Mouse (Mus musculus): ENCODE results near the gene Vbp1. TPM values are rescaled to one million over a fixed set of nuclear protein-coding genes. Genes with fewer than 3 reads are reported as not detected.

Vbp1 gene
- 100 to 1,000 TPM; 107 to 143 TPM for polyA plus RNA-seq (2017; shearing (Covaris generic))

DNA sequence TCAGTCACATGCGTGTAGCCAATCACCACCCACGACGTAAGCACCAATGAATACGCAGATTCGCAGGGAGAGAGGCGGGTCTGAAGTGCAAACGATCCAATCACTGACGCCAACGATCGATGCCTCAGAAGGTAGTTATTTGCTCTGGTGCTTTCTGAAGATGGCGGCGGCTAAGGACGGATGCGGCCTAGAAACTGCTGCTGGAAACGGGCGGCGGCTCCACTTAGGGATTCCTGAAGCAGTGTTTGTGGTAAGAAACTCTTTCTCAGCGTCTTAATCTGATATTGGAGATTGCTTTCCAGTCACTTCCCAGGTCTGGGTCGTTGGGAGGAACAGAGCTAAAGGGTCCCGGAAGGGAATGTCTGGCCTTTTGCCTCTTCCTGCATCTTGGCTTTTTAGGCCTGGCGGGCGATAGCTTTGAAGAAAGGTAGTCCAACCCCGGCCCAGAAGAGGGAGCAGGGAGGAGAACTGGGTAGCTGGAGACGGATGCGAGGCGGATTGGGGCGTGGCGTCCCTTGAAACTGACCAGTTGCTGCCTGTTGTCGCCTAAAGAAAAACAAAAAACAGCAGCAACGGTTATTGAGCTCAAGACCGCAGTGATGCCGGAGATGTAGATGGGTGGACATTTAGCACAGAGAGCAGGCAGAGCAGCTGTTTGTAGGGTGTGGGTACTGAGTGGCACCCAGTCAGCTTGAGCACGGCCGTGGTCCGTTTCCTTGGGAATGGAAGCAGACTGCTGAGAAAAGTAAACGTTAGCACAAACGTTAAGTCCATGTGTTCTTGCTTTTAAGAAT is at the start of gene Vbp1:
Gene Vbp1, plus strand, starts transcription at position 121 of the 794 bp plus-strand sequence.

DNA sequence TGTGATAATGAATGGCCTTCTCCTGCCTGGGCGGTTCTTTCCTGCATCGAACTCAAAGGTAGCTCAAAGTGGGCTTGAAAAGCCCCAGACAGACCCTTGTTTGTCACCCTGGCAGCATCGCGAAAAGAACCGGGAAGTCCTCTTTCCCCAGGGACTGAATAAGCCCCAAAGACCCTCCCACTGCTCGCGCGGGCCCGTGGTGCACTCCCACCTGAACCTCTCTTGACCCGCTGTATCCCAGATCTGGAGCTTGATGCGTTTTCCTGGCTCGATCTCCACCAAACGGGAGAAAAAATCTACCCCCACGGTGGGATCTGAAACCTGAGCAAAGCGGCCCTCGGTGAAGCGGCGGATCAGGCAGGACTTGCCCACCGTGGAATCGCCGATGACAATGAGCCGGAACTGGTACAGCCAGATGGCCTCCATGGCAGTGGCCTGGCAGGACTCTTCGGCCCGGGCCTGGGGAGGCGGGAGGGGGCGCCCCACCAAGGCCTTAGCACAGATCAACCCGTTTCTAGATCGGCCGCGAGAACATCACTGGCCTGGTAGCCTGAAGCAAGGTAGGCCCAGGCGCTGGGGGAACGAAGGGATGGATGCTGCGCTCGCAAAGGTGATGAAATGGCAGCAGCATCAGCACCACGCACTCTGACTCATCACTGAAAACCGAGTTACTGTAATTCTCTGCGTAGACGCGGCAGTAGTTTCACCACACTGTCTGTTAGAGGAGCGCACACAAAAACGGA is 63.7 kb downstream of the Vbp1 start, which contains the start of gene Rab39b:
Gene Rab39b, minus strand, starts transcription at position 650 of the 743 bp plus-strand sequence.

Other genes starting within 250 kb of the Vbp1 start
- 10 to 100 TPM; 48.0 to 49.6 TPM for gene Fundc2, start 131.9 kb upstream of the Vbp1 start, polyA plus RNA-seq (2017; shearing (Covaris generic))
- under 1 TPM in 1 of 2 experiments, not detected in 1; 0.90 TPM for gene F8, start 131.7 kb upstream of the Vbp1 start, polyA plus RNA-seq (2017; shearing (Covaris generic))
- 10 to 100 TPM; 14.1 to 18.3 TPM for gene Cmc4, start 97.7 kb upstream of the Vbp1 start, polyA plus RNA-seq (2017; shearing (Covaris generic))
- 10 to 100 TPM in 1 of 2 experiments, 1 to 10 TPM in 1; 8.5 to 10.3 TPM for gene Mtcp1, start 97.7 kb upstream of the Vbp1 start, polyA plus RNA-seq (2017; shearing (Covaris generic))
- gene Brcc3, start 97.7 kb upstream of the Vbp1 start, polyA plus RNA-seq (2017; shearing (Covaris generic)): 10 to 100 TPM; 57.7 to 60.2 TPM
- 1 to 10 TPM; 1.2 to 2.5 TPM for gene Rab39b, start 63.9 kb downstream of the Vbp1 start, polyA plus RNA-seq (2017; shearing (Covaris generic))